Mouse (Mus musculus): Measurements from ENCODE around the gene Gja4. TPM values are rescaled to one million over a fixed set of nuclear protein-coding genes. Genes with fewer than 3 reads are reported as not detected.

Gene Gja4
- polyA plus RNA-seq, 1 experiment from 2014 or later = 16.4 TPM

DNA sequence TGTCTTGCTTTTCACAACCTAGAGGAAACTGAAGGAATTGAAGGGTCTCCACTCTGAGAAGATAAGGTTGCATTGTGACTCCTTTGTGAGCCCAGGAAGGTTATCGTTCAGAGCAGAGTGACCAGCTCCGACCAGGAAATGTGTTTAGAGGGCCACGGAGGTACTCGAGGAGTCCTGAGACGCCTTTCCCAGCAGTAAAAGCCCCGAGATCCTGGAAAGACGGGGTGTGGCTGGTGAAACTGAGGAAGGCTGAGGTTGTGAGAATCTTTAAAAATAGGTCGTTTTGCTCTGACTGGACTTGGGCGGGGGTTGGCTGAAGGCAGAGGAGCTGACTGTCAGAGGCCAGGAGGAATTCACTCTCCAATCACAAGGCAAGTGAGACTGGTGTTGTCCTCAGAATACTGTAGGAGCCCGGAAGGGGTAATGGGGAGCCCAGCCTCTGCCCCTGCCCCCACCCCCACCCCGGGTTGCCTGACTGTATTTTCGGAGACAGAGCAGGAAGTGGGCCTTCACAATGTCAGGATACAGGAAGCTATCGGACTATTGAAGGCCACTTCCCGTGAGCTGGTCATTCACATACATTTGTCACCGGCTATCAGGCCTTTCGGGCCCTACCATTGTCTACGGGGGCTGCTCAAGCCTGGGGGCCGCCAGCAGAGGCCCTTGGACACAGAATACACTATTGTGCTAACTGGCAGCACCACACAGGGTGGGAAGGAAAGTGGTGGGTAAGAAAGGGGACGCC lies 50.2 kb downstream of the Gja4 start:
- H3K9ac ChIP-seq (replicated peaks; ENCODE audit: low read depth, low read length) = no peak overlapping the region
- H3K27me3 ChIP-seq (replicated peaks; ENCODE audit: control insufficient read depth, insufficient read depth, low read length) = no peaks in the 10 kb centered on the region
- no peak overlapping the region for H3K4me3 ChIP-seq (replicated peaks; ENCODE audit: low read length)
- no peak for ATAC-seq
- H3K4me1 ChIP-seq (replicated peaks; ENCODE audit: control insufficient read depth, insufficient read depth, low read length) = no peaks in the 10 kb centered on the region
- H3K4me2 ChIP-seq (ENCODE audit: low read length) = no peak overlapping the region
- no peaks in the 10 kb centered on the region for H3K9me3 ChIP-seq (ENCODE audit: control insufficient read depth, low read length)
- H3K27ac ChIP-seq (ENCODE audit: low read length) = no peak overlapping the region
- H3K36me3 ChIP-seq (ENCODE audit: control insufficient read depth, insufficient read depth) = no peaks in the 10 kb centered on the region
- WGBS = 67% methylated on average over 19 of the region's 19 CpGs

DNA sequence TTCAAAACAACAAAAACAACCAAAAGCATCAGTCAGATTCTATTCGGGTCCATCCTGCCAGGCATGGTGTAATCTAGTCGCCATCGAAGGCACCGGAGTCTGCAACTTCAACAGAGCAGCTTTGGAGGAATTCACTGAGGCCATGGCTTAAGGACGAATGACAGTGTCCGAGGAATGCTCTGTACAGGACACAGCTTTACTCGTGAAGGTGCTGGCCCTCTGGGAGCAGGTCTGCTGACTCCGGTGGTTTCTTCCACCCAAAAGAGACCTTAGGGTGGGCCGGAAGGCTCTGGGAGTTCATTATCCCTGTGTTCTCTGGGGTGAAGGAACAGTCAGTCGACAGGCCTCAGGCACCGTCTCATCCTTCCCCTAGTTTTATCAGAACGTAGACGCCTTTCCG lies 52.2 kb downstream of the Gja4 start:
- no peaks in the 10 kb centered on the region for H3K36me3 ChIP-seq (ENCODE audit: control insufficient read depth, insufficient read depth)
- WGBS = 91% methylated on average over 14 of the region's 14 CpGs
- no peak for ATAC-seq

More for the DNA sequence above, 52.2 kb downstream of the Gja4 start:
- H3K27ac ChIP-seq (ENCODE audit: low read length) = no peak overlapping the region
- H3K4me3 ChIP-seq (replicated peaks; ENCODE audit: low read length) = no peak overlapping the region
- H3K9me3 ChIP-seq (ENCODE audit: control insufficient read depth, low read length) = no peaks in the 10 kb centered on the region
- H3K27me3 ChIP-seq (replicated peaks; ENCODE audit: control insufficient read depth, insufficient read depth, low read length) = no peaks in the 10 kb centered on the region
- no peak overlapping the region for H3K4me2 ChIP-seq (ENCODE audit: low read length)
- H3K4me1 ChIP-seq (replicated peaks; ENCODE audit: control insufficient read depth, insufficient read depth, low read length) = no peaks in the 10 kb centered on the region
- H3K9ac ChIP-seq (replicated peaks; ENCODE audit: low read depth, low read length) = no peak overlapping the region

Other genes with a start within 250 kb of the Gja4 start
- gene Zmym6, start 236.7 kb downstream of the Gja4 start, polyA plus RNA-seq (2015; fragmentation: Nextera tagmentation; extraction: Ambion mirVana) = 36.3 and 38.8 TPM in 2 replicates
- 12.6 and 14.6 TPM in 2 replicates for gene Tmem35b, start 190.3 kb downstream of the Gja4 start, polyA plus RNA-seq (2015; fragmentation: Nextera tagmentation; extraction: Ambion mirVana)
- 7.7 and 8.3 TPM in 2 replicates for gene Dlgap3, start 144.8 kb downstream of the Gja4 start, polyA plus RNA-seq (2015; fragmentation: Nextera tagmentation; extraction: Ambion mirVana)
- 49.3 and 52.8 TPM in 2 replicates for gene Smim12, start 70.3 kb downstream of the Gja4 start, polyA plus RNA-seq (2015; fragmentation: Nextera tagmentation; extraction: Ambion mirVana)
- not detected in 2 replicates for gene Gjb3, start 16.8 kb upstream of the Gja4 start, polyA plus RNA-seq (2015; fragmentation: Nextera tagmentation; extraction: Ambion mirVana)
- 0.16 TPM in 1 of 2 replicates, not detected in the other for gene Gjb4, start 40.0 kb upstream of the Gja4 start, polyA plus RNA-seq (2015; fragmentation: Nextera tagmentation; extraction: Ambion mirVana)
- 0.11 and 0.14 TPM in 2 replicates for gene Gjb5, start 44.1 kb upstream of the Gja4 start, polyA plus RNA-seq (2015; fragmentation: Nextera tagmentation; extraction: Ambion mirVana)